Mouse (Mus musculus): ENCODE measurements around the gene Fat1. TPM values are rescaled to one million over a fixed set of nuclear protein-coding genes. Genes with fewer than 3 reads are reported as not detected.
A peak's percentile ranks its signal among the peaks of the same experiment; 100 is the strongest.

Fat1 gene
- polyA plus RNA-seq, 1 experiment from 2014 or later, result 30.4 TPM

GRCm38 (mm10) chr8:45014498-45015067, 79.3 kb downstream of the Fat1 start:
- Histone ChIP-seq H3K4me2 (no peak overlapping the region), H3K4me3 (no peak overlapping the region), H3K4me1 (peaks cover 8% of the 10 kb centered on the region; the same call in 1 of the 2 replicates), H3K9ac (no peak overlapping the region), H3K36me3 (peaks cover 72% of the 10 kb centered on the region), H3K27me3 (no peaks in the 10 kb centered on the region), H3K9me3 (no peaks in the 10 kb centered on the region), H3K27ac (no peak overlapping the region)
- WGBS, result 91% methylated on average over 11 of the region's 11 CpGs
- no peak for ATAC-seq (ENCODE audit: insufficient number of reproducible peaks, low FRiP score, low TSS enrichment, low read depth)

GRCm38 (mm10) chr8:45015876-45016275, 80.6 kb downstream of the Fat1 start:
- H3K36me3 ChIP-seq, result peaks cover 64% of the 10 kb centered on the region

GRCm38 (mm10) chr8:45019241-45019640, 84.0 kb downstream of the Fat1 start:
- H3K4me1 ChIP-seq, result peaks cover 24% of the 10 kb centered on the region
- H3K27me3 ChIP-seq, result no peaks in the 10 kb centered on the region
- WGBS, result 72% methylated on average over 5 of the region's 5 CpGs
- H3K9me3 ChIP-seq, result 0 out of 2 replicates have a peak, but pooled peaks cover 6% of the 10 kb centered on the region
- H3K4me2 ChIP-seq, result no peak overlapping the region
- H3K27ac ChIP-seq, result no peak overlapping the region
- no peak overlapping the region for H3K9ac ChIP-seq
- ATAC-seq (ENCODE audit: insufficient number of reproducible peaks, low FRiP score, low TSS enrichment, low read depth), result no peak
- no peak overlapping the region for H3K4me3 ChIP-seq
- peaks cover 64% of the 10 kb centered on the region for H3K36me3 ChIP-seq

More at GRCm38 (mm10) chr8:45015876-45016275, 80.6 kb downstream of the Fat1 start:
- Histone ChIP-seq H3K27ac (no peak overlapping the region), H3K4me3 (no peak overlapping the region), H3K9ac (no peak overlapping the region), H3K4me1 (peaks cover 12% of the 10 kb centered on the region), H3K27me3 (no peaks in the 10 kb centered on the region), H3K9me3 (no peaks in the 10 kb centered on the region), H3K4me2 (no peak overlapping the region)
- 74% methylated on average over 8 of the region's 8 CpGs for WGBS
- no peak for ATAC-seq (ENCODE audit: insufficient number of reproducible peaks, low FRiP score, low TSS enrichment, low read depth)

GRCm38 (mm10) chr8:45021171-45021570, 85.9 kb downstream of the Fat1 start:
- Histone ChIP-seq H3K4me1 (peaks cover 16% of the 10 kb centered on the region), H3K9ac (no peak overlapping the region), H3K27me3 (no peaks in the 10 kb centered on the region), H3K36me3 (peaks cover 67% of the 10 kb centered on the region), H3K4me2 (no peak overlapping the region), H3K4me3 (no peak overlapping the region), H3K9me3 (0 out of 2 replicates have a peak, but pooled peaks cover 6% of the 10 kb centered on the region), H3K27ac (peak overlapping the region; percentile 34)
- peak; percentile 77; the same call in 1 of the 2 replicates for ATAC-seq (ENCODE audit: insufficient number of reproducible peaks, low FRiP score, low TSS enrichment, low read depth)
- WGBS, result 53% methylated on average over 5 of the region's 5 CpGs

GRCm38 (mm10) chr8:45021911-45022665, 86.8 kb downstream of the Fat1 start:
- 88% methylated on average over 21 of the region's 21 CpGs for WGBS
- ATAC-seq (ENCODE audit: insufficient number of reproducible peaks, low FRiP score, low TSS enrichment, low read depth), result no peak
- peaks cover 74% of the 10 kb centered on the region for H3K36me3 ChIP-seq

GRCm38 (mm10) chr8:45028081-45028497, 92.8 kb downstream of the Fat1 start:
- WGBS, result 18% methylated on average over 6 of the region's 6 CpGs
- H3K27ac ChIP-seq, result no peak overlapping the region
- 0 out of 2 replicates have a peak, but pooled peaks cover 6% of the 10 kb centered on the region for H3K9me3 ChIP-seq
- no peaks in the 10 kb centered on the region; the same call in 1 of the 2 replicates for H3K4me1 ChIP-seq
- H3K27me3 ChIP-seq, result no peaks in the 10 kb centered on the region
- H3K4me3 ChIP-seq, result no peak overlapping the region
- H3K4me2 ChIP-seq, result no peak overlapping the region
- H3K36me3 ChIP-seq, result peaks cover 78% of the 10 kb centered on the region
- H3K9ac ChIP-seq, result no peak overlapping the region
- no peak for ATAC-seq (ENCODE audit: insufficient number of reproducible peaks, low FRiP score, low TSS enrichment, low read depth)

More at GRCm38 (mm10) chr8:45021911-45022665, 86.8 kb downstream of the Fat1 start:
- 0 out of 2 replicates have a peak, but pooled peaks cover 6% of the 10 kb centered on the region for H3K9me3 ChIP-seq
- peaks cover 16% of the 10 kb centered on the region for H3K4me1 ChIP-seq
- no peak overlapping the region for H3K4me2 ChIP-seq
- H3K4me3 ChIP-seq, result no peak overlapping the region
- no peak overlapping the region for H3K9ac ChIP-seq
- no peaks in the 10 kb centered on the region for H3K27me3 ChIP-seq
- H3K27ac ChIP-seq, result peak overlapping the region; percentile 65

GRCm38 (mm10) chr8:45038350-45038749, 103.1 kb downstream of the Fat1 start:
- 87% methylated on average over 15 of the region's 15 CpGs for WGBS
- Histone ChIP-seq H3K9ac (no peak overlapping the region), H3K9me3 (no peaks in the 10 kb centered on the region), H3K27ac (no peak overlapping the region), H3K4me1 (no peaks in the 10 kb centered on the region), H3K27me3 (no peaks in the 10 kb centered on the region), H3K4me3 (no peak overlapping the region), H3K36me3 (peaks cover 95% of the 10 kb centered on the region), H3K4me2 (no peak overlapping the region)
- peak; percentile 55; the same call in 1 of the 2 replicates for ATAC-seq (ENCODE audit: insufficient number of reproducible peaks, low FRiP score, low TSS enrichment, low read depth)

GRCm38 (mm10) chr8:45044160-45044559, 108.9 kb downstream of the Fat1 start:
- H3K27ac ChIP-seq, result no peak overlapping the region
- H3K4me2 ChIP-seq, result no peak overlapping the region
- H3K4me1 ChIP-seq, result no peaks in the 10 kb centered on the region
- 95% methylated on average over 26 of the region's 26 CpGs for WGBS
- no peaks in the 10 kb centered on the region for H3K9me3 ChIP-seq
- no peaks in the 10 kb centered on the region for H3K27me3 ChIP-seq
- no peak overlapping the region for H3K9ac ChIP-seq
- no peak overlapping the region for H3K4me3 ChIP-seq
- H3K36me3 ChIP-seq, result peaks cover 84% of the 10 kb centered on the region
- no peak for ATAC-seq (ENCODE audit: insufficient number of reproducible peaks, low FRiP score, low TSS enrichment, low read depth)

- 82% methylated on average over 8 of the region's 8 CpGs for WGBS
- no peaks in the 10 kb centered on the region for H3K9me3 ChIP-seq
- H3K4me2 ChIP-seq, result no peak overlapping the region
- H3K9ac ChIP-seq, result no peak overlapping the region
- H3K27ac ChIP-seq, result no peak overlapping the region
- peaks cover 83% of the 10 kb centered on the region for H3K36me3 ChIP-seq
- no peak for ATAC-seq (ENCODE audit: insufficient number of reproducible peaks, low FRiP score, low TSS enrichment, low read depth)
- no peaks in the 10 kb centered on the region for H3K27me3 ChIP-seq
- H3K4me3 ChIP-seq, result no peak overlapping the region
- H3K4me1 ChIP-seq, result no peaks in the 10 kb centered on the region
These were observed 115.2 kb downstream of the Fat1 start for GRCm38 (mm10) chr8:45050451-45050850.

GRCm38 (mm10) chr8:45051236-45051635, 116.0 kb downstream of the Fat1 start:
- H3K4me1 ChIP-seq, result no peaks in the 10 kb centered on the region
- no peak overlapping the region for H3K27ac ChIP-seq
- peaks cover 84% of the 10 kb centered on the region for H3K36me3 ChIP-seq
- 97% methylated on average over 30 of the region's 30 CpGs for WGBS
- H3K4me2 ChIP-seq, result no peak overlapping the region
- no peak for ATAC-seq (ENCODE audit: insufficient number of reproducible peaks, low FRiP score, low TSS enrichment, low read depth)
- H3K4me3 ChIP-seq, result no peak overlapping the region
- no peaks in the 10 kb centered on the region for H3K27me3 ChIP-seq
- no peaks in the 10 kb centered on the region for H3K9me3 ChIP-seq
- no peak overlapping the region for H3K9ac ChIP-seq

- no peak overlapping the region for H3K27ac ChIP-seq
- no peaks in the 10 kb centered on the region for H3K9me3 ChIP-seq
- WGBS, result 83% methylated on average over 1 of the region's 1 CpGs
- no peak overlapping the region for H3K4me2 ChIP-seq
- H3K4me3 ChIP-seq, result no peak overlapping the region
- no peak overlapping the region for H3K9ac ChIP-seq
- no peaks in the 10 kb centered on the region for H3K4me1 ChIP-seq
- ATAC-seq (ENCODE audit: insufficient number of reproducible peaks, low FRiP score, low TSS enrichment, low read depth), result no peak
- peaks cover 76% of the 10 kb centered on the region for H3K36me3 ChIP-seq
- H3K27me3 ChIP-seq, result no peaks in the 10 kb centered on the region
These were observed 117.0 kb downstream of the Fat1 start for GRCm38 (mm10) chr8:45052205-45052604.

GRCm38 (mm10) chr8:45052618-45053017, 117.4 kb downstream of the Fat1 start:
- H3K4me3 ChIP-seq, result no peak overlapping the region
- WGBS, result 93% methylated on average over 9 of the region's 9 CpGs
- H3K9ac ChIP-seq, result no peak overlapping the region
- no peaks in the 10 kb centered on the region for H3K27me3 ChIP-seq
- ATAC-seq (ENCODE audit: insufficient number of reproducible peaks, low FRiP score, low TSS enrichment, low read depth), result no peak
- no peak overlapping the region for H3K27ac ChIP-seq
- H3K4me2 ChIP-seq, result no peak overlapping the region
- peaks cover 74% of the 10 kb centered on the region for H3K36me3 ChIP-seq
- no peaks in the 10 kb centered on the region for H3K4me1 ChIP-seq
- no peaks in the 10 kb centered on the region for H3K9me3 ChIP-seq

Measured in limb, embryonic 15.5 days (tissue).